Comparison of ENCODE assay signal across 28 mouse cellular contexts in genomic region chr19:59128531-59129204, GRCm38 (mm10). TPM values are rescaled to one million over a fixed set of nuclear protein-coding genes. Genes with fewer than 3 reads are reported as not detected.
DNase-seq lines count a peak whose midpoint lies in the region; ATAC-seq and TF ChIP-seq lines count a peak whose summit lies in the region.
"Had no signal": no experiment of that assay in that cellular context is flagged by ENCODE, and none has a peak within 500 bp of the region (broad histone marks: within the 10 kb centered on the region; RNA-seq: fewer than 3 reads in every experiment).

No protein-coding gene starts in this region.

- no peaks in the 10 kb centered on the region for H3K27me3 ChIP-seq in forebrain, postnatal 0 days (ENCODE audit: insufficient read depth, low read length)
- peaks cover 11% of the 10 kb centered on the region for H3K27me3 ChIP-seq in forebrain, embryonic 11.5 days (ENCODE audit: control insufficient read depth, insufficient read depth, low read length)
- H3K27me3 ChIP-seq in midbrain, postnatal 0 days (ENCODE audit: insufficient read depth, low read length) = peaks cover 6% of the 10 kb centered on the region; the same call in 1 of the 2 replicates
- H3K27me3 ChIP-seq in midbrain, embryonic 16.5 days (ENCODE audit: control insufficient read depth, insufficient read depth, low read depth, low read length) = no peaks in the 10 kb centered on the region; the same call in 1 of the 2 replicates

- H3K9me3 ChIP-seq in forebrain, postnatal 0 days (ENCODE audit: low read length) = no peaks in the 10 kb centered on the region
- no peaks in the 10 kb centered on the region for H3K9me3 ChIP-seq in forebrain, embryonic 11.5 days (ENCODE audit: control insufficient read depth, low read length)
- no peaks in the 10 kb centered on the region for H3K9me3 ChIP-seq in midbrain, postnatal 0 days (ENCODE audit: low read length)
- H3K9me3 ChIP-seq in midbrain, embryonic 16.5 days (replicated peaks; ENCODE audit: control insufficient read depth, low read length, poor library complexity, severe bottlenecking) = no peaks in the 10 kb centered on the region
- H3K9me3 ChIP-seq: embryonic facial prominence, embryonic 15.5 days; hindbrain, embryonic 12.5 days had no signal

- WGBS in forebrain, postnatal 0 days = 38% methylated on average over 8 of the region's 8 CpGs
- WGBS in forebrain, embryonic 11.5 days = 75% methylated on average over 8 of the region's 8 CpGs
- 81% methylated on average over 8 of the region's 8 CpGs for WGBS in midbrain, postnatal 0 days
- WGBS in midbrain, embryonic 16.5 days = 79% methylated on average over 8 of the region's 8 CpGs

- no peak overlapping the region for H3K4me3 ChIP-seq in forebrain, postnatal 0 days (ENCODE audit: low read depth, low read length)
- H3K4me3 ChIP-seq in forebrain, embryonic 11.5 days (ENCODE audit: low read depth, low read length) = no peak overlapping the region
- H3K4me3 ChIP-seq in midbrain, postnatal 0 days (ENCODE audit: low read depth, low read length) = no peak overlapping the region
- H3K4me3 ChIP-seq in midbrain, embryonic 16.5 days (ENCODE audit: low read depth, low read length) = no peak overlapping the region
- H3K4me3 ChIP-seq: embryonic facial prominence, embryonic 15.5 days; erythroblast, embryonic 14.5 days; gastrocnemius, adult 2 months; hindbrain, embryonic 12.5 days had no signal

- H3K36me3 ChIP-seq in forebrain, postnatal 0 days (ENCODE audit: insufficient read depth) = no peaks in the 10 kb centered on the region
- H3K36me3 ChIP-seq in forebrain, embryonic 11.5 days (ENCODE audit: control insufficient read depth, insufficient read depth, low read length) = no peaks in the 10 kb centered on the region
- no peaks in the 10 kb centered on the region for H3K36me3 ChIP-seq in midbrain, postnatal 0 days (ENCODE audit: insufficient read depth, low read length)
- no peaks in the 10 kb centered on the region for H3K36me3 ChIP-seq in midbrain, embryonic 16.5 days (ENCODE audit: control insufficient read depth, insufficient read depth, low read length)
- H3K36me3 ChIP-seq: embryonic facial prominence, embryonic 15.5 days; hindbrain, embryonic 12.5 days had no signal

- TF ChIP-seq CTCF in forebrain, postnatal 0 days (IDR thresholded peaks at IDR 0.05; ENCODE audit: low read depth) = no peak
- no peak for TF ChIP-seq CTCF in midbrain, postnatal 0 days (IDR thresholded peaks at IDR 0.05)

- DNase-seq in cerebellum, postnatal 14 days = peak; percentile 47 to 48
- DNase-seq in forebrain, postnatal 0 days = peak; percentile 36
- DNase-seq in forebrain, embryonic 11.5 days (ENCODE audit: low spot score) = no peak
- DNase-seq in midbrain, postnatal 0 days (ENCODE audit: low spot score) = peak; percentile 22
- DNase-seq in adrenal gland, adult 18-20 months (ENCODE audit: low spot score in 2 of 2) = no peak
- DNase-seq: adrenal gland, adult 2 months; adrenal gland, postnatal 25 days; cerebellum, adult 11-12 months; cerebellum, adult 9-11 months; embryo, embryonic 11 days; gastrocnemius, adult 2 months; gastrocnemius, postnatal 25 days; heart, postnatal 10 days; heart, postnatal 4 days; kidney, adult 11 months had no signal

- peaks cover 4% of the 10 kb centered on the region for H3K4me1 ChIP-seq in forebrain, postnatal 0 days (ENCODE audit: insufficient read depth)
- H3K4me1 ChIP-seq in forebrain, embryonic 11.5 days (replicated peaks; ENCODE audit: control insufficient read depth, insufficient read depth, low read length) = peaks cover 17% of the 10 kb centered on the region
- H3K4me1 ChIP-seq in midbrain, postnatal 0 days (ENCODE audit: insufficient read depth, low read length) = no peaks in the 10 kb centered on the region
- H3K4me1 ChIP-seq in midbrain, embryonic 16.5 days (ENCODE audit: control insufficient read depth, insufficient read depth, low read length) = peaks cover 5% of the 10 kb centered on the region; the same call in 1 of the 2 replicates
- H3K4me1 ChIP-seq: embryonic facial prominence, embryonic 15.5 days had no signal

- H3K9ac ChIP-seq in forebrain, postnatal 0 days = no peak overlapping the region
- H3K9ac ChIP-seq in forebrain, embryonic 11.5 days (ENCODE audit: low read length) = no peak overlapping the region
- no peak overlapping the region for H3K9ac ChIP-seq in midbrain, postnatal 0 days (replicated peaks; ENCODE audit: low read length, poor library complexity, severe bottlenecking)
- no peak overlapping the region for H3K9ac ChIP-seq in midbrain, embryonic 16.5 days (ENCODE audit: low read depth, low read length)
- H3K9ac ChIP-seq: embryonic facial prominence, embryonic 15.5 days; hindbrain, embryonic 12.5 days had no signal

- H3K27ac ChIP-seq in forebrain, postnatal 0 days (ENCODE audit: low read depth, low read length) = no peak overlapping the region
- H3K27ac ChIP-seq in forebrain, embryonic 11.5 days (ENCODE audit: low read depth, low read length) = no peak overlapping the region
- no peak overlapping the region for H3K27ac ChIP-seq in midbrain, postnatal 0 days (ENCODE audit: low read depth, low read length)
- H3K27ac ChIP-seq in midbrain, embryonic 16.5 days (ENCODE audit: low read length) = no peak overlapping the region
- H3K27ac ChIP-seq: embryonic facial prominence, embryonic 15.5 days; gastrocnemius, adult 2 months; hindbrain, embryonic 12.5 days; hindbrain, postnatal 0 days had no signal

- no peak for ATAC-seq in cerebellum, adult (ENCODE audit: insufficient number of reproducible peaks, low FRiP score, low TSS enrichment)
- peak; percentile 42; the same call in 1 of the 2 replicates for ATAC-seq in forebrain, postnatal 0 days
- ATAC-seq in forebrain, embryonic 11.5 days (replicated peaks; ENCODE audit: low FRiP score) = no peak
- no peak for ATAC-seq in midbrain, postnatal 0 days (ENCODE audit: low FRiP score)
- ATAC-seq in midbrain, embryonic 16.5 days = no peak
- ATAC-seq: activated CD4-positive, CD25-positive, alpha-beta regulatory T cell, adult 4 months; hindbrain, postnatal 0 days; Patski had no signal

- no peak overlapping the region for H3K4me2 ChIP-seq in forebrain, postnatal 0 days (ENCODE audit: low read depth)
- no peak overlapping the region for H3K4me2 ChIP-seq in forebrain, embryonic 11.5 days (ENCODE audit: low read depth, low read length, severe bottlenecking)
- no peak overlapping the region for H3K4me2 ChIP-seq in midbrain, postnatal 0 days (ENCODE audit: low read depth, low read length, poor library complexity, severe bottlenecking)
- no peak overlapping the region for H3K4me2 ChIP-seq in midbrain, embryonic 16.5 days (ENCODE audit: low read length)
- H3K4me2 ChIP-seq: embryonic facial prominence, embryonic 15.5 days; hindbrain, embryonic 12.5 days had no signal

RNA-seq across cellular contexts. Expression of gene Vax1, which starts 41.2 kb away (rescaled TPM):
- 4.2 and 7.2 TPM in 2 replicates for total RNA-seq in forebrain, postnatal 0 days (2014; rRNA removed)
- 1.8 and 3.2 TPM in 2 replicates for polyA plus RNA-seq in forebrain, postnatal 0 days (2015; fragmentation: Nextera tagmentation; extraction: Ambion mirVana)
- polyA plus RNA-seq in forebrain, embryonic 11.5 days (2014; fragmentation: Nextera tagmentation; extraction: Ambion mirVana) = 5.8 and 6.0 TPM in 2 replicates
- not detected in 2 replicates for total RNA-seq in midbrain, postnatal 0 days (2014; rRNA removed)
- polyA plus RNA-seq in midbrain, postnatal 0 days (2015; fragmentation: Nextera tagmentation; extraction: Ambion mirVana) = 0.91 and 2.2 TPM in 2 replicates
- 0.36 and 0.41 TPM in 2 replicates for polyA plus RNA-seq in midbrain, embryonic 16.5 days (2015; fragmentation: Nextera tagmentation; extraction: Ambion mirVana)
- not detected for total RNA-seq in adrenal gland, adult 18-20 months (2021)
- total RNA-seq: adrenal gland, adult 2 months; adrenal gland, postnatal 25 days; common myeloid progenitor, adult 5-6 weeks; gastrocnemius, adult 2 months; gastrocnemius, postnatal 25 days; granulocyte monocyte progenitor cell, adult 5-6 weeks; heart, postnatal 10 days; heart, postnatal 4 days; hindbrain, postnatal 0 days had no signal
- polyA plus RNA-seq: activated CD4-positive, CD25-positive, alpha-beta regulatory T cell, adult 4 months; adrenal gland, adult 2 months; C2C12; erythroblast, embryonic 14.5 days; heart, embryonic 14.5 days; hindbrain, embryonic 12.5 days; hindbrain, postnatal 0 days; intestine, embryonic 14.5 days; Patski had no signal

RNA-seq across cellular contexts. Expression of gene Shtn1, which starts 52.8 kb away (rescaled TPM):
- total RNA-seq in forebrain, postnatal 0 days (2014; rRNA removed) = 120 and 128 TPM in 2 replicates
- polyA plus RNA-seq in forebrain, postnatal 0 days (2015; fragmentation: Nextera tagmentation; extraction: Ambion mirVana) = 71.9 and 77.4 TPM in 2 replicates
- 6.0 and 6.2 TPM in 2 replicates for polyA plus RNA-seq in forebrain, embryonic 11.5 days (2014; fragmentation: Nextera tagmentation; extraction: Ambion mirVana)
- total RNA-seq in midbrain, postnatal 0 days (2014; rRNA removed) = 69.8 and 70.9 TPM in 2 replicates
- 67.5 and 68.1 TPM in 2 replicates for polyA plus RNA-seq in midbrain, postnatal 0 days (2015; fragmentation: Nextera tagmentation; extraction: Ambion mirVana)
- polyA plus RNA-seq in midbrain, embryonic 16.5 days (2015; fragmentation: Nextera tagmentation; extraction: Ambion mirVana) = 56.5 and 63.4 TPM in 2 replicates
- 10 to 100 TPM; 16.1 to 19.8 TPM for total RNA-seq in adrenal gland, adult 18-20 months (2021)
- polyA plus RNA-seq: erythroblast, embryonic 14.5 days had no signal

Comparison
In these comparisons a context has a peak if more than half of its experiments do, and no peak if none do; other contexts are left out.
1. DNase-seq: peak in cerebellum, postnatal 14 days (2 of 2), forebrain, postnatal 0 days (single experiment) and midbrain, postnatal 0 days (single experiment); none in forebrain, embryonic 11.5 days (single experiment) and adrenal gland, adult 18-20 months (0 of 2).